Mouse (Mus musculus) thymus, postnatal 10 days (tissue): ENCODE data around the gene Ccdc117.
"Not testable (repeated sequence)": the region's sequence is repeated elsewhere in the genome, so short reads cannot be mapped to it uniquely, and the experiment has no call there.

Experiments
- DNase-seq, 2 experiments: peaks; one replicate each; pipeline ENCODE4 v3.0.0; 2021; ENCODE audit warnings: low spot score in 2 of 2

Ccdc117 gene

DNA sequence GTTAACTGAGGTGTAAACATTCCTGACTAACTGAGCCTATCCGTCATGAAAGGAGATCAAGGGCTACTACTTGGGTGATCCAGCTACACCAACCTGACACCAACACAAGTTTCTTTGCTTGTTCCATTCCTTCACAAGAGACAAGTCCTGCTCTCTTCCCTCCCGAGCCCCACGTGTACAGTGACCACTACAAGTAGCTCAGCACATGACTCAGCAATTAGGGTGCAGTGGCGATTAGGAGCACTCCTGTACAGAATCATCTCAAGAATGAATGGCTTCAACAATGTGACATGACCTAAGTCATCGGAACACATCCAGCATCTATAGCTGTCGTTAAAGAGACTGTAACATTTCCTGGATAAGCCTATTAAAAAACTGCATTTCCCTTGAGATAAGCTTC, 11.3 kb downstream of the Ccdc117 start:
- DNase-seq, result no peak

DNA sequence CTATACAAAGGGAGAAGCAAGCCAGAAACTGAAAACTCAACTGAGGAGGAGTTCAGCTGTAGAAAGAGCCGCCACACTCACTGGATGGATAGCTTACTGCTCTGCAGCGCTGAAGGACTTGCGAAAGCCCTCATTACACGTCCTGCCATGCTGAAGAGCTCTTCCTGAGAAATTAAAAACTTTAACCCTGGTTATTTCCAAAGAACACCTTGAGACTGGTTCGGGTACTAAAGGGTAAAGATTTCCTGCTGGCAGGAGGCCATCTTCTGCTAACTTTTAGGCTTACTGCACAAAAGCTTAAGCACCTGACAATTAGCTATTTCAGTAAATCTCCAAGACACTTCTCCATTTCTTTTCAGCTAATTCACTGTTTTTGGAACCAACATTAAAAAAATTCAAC, 11.8 kb downstream of the Ccdc117 start:
- no peak for DNase-seq

DNA sequence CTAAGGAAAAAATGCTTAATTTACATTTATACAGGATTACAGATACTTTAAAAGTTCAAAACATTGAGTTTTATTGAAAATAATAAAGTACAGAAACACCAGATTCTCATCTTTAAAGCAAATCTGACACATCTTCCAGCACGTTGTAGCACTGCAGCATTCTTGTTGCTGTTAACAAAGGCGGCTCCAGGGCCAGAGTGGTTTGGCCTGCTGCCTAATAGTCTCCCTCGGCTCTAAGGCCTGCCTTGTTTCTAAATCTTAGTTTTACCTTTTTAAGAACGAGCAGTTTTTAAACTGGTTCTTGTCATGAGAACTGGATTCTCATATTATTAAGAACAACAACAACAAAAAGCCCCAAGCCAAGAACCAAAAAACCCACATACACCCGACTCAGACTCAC, 13.1 kb downstream of the Ccdc117 start:
- DNase-seq, result no peak

GRCm38 (mm10) chr11:5527865-5528523, 14.0 kb downstream of the Ccdc117 start:
- no peak for DNase-seq

DNA sequence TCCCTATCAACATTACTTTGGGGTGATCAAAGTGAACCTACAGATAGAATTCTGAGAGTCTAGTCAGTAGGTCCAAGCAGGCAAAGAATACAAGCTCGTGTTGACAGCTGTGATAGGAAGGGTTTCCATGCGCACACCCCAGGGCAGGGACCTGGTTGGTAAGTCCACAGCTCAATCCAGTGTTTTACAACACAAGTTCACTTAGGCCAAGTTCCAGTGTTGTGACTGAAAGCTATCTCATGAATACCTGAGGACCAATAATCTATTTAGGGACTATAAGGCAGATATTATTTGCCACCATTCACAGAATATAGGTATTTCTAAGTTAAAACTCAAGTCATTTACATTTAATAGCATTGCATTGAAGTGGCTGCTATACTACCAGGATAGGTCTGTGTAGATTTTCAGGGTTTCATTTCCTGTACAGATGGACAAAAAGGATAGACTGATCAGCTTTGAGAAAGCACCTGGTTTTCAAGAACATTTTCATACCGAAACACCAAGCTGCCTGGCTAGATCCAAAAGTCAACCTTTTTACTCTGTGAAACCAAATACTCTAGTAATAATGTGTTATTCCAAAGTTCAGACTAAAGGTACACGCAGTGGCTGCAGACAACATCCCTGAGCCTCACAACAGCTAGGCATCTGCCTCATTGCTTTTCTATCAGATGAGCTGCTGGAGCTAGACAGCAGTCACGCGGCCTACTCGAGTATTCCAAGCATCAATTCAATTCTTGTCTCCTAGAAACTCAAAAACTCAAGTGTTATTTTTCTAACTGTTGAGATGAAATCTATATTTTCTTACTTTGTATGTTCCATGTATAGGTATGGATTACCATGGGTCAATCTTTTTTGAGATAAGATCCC, 15.2 kb downstream of the Ccdc117 start:
- DNase-seq, result no peak

GRCm38 (mm10) chr11:5525418-5525817, 16.6 kb downstream of the Ccdc117 start:
- no peak for DNase-seq

GRCm38 (mm10) chr11:5522798-5523415, 19.1 kb downstream of the Ccdc117 start:
- DNase-seq, result no peak

DNA sequence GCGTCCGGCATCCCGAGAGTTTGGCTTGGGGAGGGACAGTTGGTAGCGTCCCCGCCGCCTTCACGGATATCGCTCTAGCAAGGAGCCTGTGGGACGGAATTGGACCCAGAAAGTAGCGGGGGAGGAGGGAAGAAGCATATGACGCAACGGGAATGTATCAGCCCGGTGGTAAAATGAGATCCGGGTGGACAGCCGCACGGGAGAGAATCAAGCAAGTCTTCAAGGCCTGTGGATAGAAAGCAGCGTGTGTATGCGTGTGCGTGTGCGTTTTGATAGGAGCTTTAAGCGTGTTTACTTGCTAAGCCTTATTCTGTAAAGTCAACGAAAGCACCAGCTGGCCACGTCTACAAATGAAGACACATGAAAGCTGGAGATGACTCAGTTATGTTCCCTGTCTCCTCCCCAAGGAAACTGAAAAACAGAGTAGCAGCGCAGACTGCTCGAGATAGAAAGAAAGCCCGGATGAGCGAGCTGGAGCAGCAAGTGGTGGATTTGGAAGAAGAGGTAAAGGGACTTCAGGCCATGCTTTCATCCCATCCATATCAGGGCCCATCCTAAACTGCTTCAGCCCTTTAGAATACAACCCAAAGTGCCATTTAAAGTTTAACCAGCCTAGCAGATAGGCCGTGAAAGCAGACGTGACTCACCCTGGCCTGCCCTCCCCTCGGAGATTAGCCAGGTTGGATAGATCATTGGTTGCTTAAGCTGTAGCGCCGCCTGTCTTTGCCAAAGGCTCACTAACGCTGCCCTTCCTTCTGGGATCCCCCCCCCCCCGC, 20.3 kb downstream of the Ccdc117 start:
- peak; percentile 62 to 64 for DNase-seq

DNA sequence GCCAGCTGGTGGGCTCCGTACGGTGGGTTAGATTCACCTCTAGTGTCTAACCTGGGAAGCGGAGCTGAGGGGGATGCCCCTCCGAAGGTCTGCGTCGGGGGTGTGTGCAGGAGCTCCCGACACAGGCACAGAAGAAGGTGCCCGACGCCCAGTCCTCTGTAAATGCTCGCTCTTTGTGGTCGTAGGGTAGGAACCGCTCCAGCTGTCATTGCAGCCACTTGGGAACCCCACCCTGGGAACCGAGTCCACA, 20.8 kb downstream of the Ccdc117 start:
- DNase-seq, result no peak

DNA sequence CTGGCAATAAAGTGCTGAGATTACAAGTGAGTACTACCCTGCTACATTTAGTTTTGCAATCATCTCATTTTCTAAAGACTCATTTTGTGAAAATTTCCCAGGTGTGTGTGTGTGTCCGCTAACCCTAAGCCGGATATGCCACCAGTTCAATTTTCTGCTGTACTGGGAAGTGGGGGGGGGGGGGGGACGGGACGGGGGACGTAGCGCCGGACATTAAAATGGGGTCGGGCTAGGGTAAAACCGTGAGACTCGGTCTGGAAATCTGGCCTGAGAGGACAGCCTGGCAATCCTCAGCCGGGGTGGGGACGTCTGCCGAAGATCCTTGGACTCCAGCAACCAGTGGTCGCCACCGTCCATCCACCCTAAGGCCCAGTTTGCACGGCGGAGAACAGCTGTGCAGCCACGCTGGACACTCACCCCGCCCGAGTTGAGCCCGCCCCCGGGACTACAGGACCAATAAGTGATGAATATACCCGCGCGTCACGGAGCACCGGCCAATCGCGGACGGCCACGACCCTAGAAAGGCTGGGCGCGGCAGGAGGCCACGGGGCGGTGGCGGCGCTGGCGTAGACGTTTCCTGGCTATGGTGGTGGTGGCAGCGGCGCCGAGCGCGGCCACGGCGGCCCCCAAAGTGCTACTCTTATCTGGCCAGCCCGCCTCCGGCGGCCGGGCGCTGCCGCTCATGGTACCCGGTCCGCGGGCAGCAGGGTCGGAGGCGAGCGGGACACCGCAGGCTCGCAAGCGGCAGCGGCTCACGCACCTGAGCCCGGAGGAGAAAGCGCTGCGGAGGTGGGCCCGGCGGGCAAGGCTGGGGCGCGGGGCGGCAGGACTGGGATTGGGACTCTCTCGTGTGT, 21.3 kb downstream of the Ccdc117 start, which contains the start of gene Xbp1:
Xbp1 (plus strand) TSS at position 248 of the 854 bp plus-strand sequence.
- DNase-seq, result peak; percentile 91 to 93

- no peak for DNase-seq
Measured at GRCm38 (mm10) chr11:5519681-5520080, 22.3 kb downstream of the Ccdc117 start.

GRCm38 (mm10) chr11:5517346-5517745, 24.6 kb downstream of the Ccdc117 start:
- DNase-seq, result no peak

GRCm38 (mm10) chr11:5516617-5517016, 25.4 kb downstream of the Ccdc117 start:
- no peak for DNase-seq

GRCm38 (mm10) chr11:5516151-5516550, 25.8 kb downstream of the Ccdc117 start:
- no peak for DNase-seq

DNA sequence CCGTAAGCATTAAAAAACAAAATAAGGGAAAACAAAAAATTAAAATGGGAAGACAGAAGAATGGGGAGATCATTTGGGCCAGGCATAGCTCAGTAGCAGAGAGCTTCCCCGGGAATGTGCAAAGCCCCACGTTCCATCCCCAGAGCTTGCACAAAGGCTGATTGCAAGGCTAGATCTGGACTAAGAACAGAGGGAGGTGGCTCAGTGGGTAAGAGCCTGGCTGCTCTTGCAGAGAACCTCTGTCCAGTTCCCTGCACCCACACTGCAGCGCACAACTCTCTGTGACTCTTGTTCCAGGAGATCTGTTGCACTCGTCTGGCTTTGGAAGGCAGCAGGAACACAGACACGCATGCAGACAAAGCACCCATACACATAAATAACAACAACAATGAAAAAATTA, 26.3 kb downstream of the Ccdc117 start:
- no peak for DNase-seq

DNA sequence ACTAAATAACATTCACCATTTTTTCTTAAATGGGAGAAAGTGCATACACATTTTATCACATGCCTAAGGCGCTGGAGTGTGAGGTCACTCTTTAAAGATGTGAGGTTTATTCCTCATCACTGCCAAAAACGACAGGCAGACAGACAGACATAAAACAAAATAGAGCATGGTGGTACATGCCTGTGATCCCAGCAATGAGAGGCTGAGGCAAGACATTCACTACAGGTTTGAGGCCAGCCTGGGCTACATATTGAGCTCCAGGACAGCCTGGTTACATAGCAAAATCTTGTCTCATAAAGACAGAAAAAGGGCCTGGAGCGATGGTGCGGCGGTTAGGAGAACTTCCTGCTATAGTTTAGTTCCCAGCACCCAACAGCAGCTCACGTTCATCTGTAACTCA, 26.8 kb downstream of the Ccdc117 start:
- no peak for DNase-seq

DNA sequence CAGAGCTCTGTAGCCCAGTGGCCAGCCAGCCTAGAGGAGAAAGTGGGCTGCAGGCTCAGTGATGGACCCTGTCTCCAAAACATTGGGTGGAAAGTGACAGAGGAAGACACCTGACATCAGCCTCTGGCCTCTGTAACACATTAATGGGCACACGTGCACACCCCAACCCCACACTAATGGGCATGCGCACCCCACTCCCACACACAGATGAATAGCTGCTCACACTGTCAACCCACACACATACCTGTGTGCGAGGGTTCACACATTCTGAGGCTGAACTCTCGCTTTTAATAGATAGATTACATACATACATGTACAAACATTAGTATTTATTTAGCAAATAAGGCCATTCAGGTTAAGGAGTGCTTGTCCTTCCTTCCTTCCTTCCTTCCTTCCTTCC, 27.9 kb downstream of the Ccdc117 start:
- no peak for DNase-seq

DNA sequence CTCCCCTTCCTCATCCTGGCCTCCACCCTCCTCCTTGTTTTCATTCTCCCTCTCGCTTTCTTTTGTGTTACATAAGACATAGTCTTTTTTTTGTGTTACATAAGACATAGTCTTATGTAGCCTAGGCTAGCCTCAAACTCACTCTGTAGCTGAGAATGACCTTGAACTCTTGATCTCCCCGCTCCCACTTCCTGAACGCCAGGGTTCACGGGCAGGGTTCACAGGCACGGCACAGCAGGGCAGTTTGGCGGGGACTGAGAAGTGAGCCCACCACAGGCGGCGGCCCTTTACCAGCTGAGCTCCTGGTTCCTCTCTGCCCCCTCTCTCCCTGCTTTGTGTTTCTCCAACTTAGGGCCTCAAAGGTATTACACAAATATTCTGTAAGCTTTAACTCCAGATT, 29.0 kb downstream of the Ccdc117 start:
- DNase-seq, result no peak

- DNase-seq, result no peak
Measured at GRCm38 (mm10) chr11:5512099-5512725, 29.8 kb downstream of the Ccdc117 start.

- DNase-seq, result not testable (repeated sequence)
Measured at GRCm38 (mm10) chr11:5510686-5511085, 31.3 kb downstream of the Ccdc117 start.

DNA sequence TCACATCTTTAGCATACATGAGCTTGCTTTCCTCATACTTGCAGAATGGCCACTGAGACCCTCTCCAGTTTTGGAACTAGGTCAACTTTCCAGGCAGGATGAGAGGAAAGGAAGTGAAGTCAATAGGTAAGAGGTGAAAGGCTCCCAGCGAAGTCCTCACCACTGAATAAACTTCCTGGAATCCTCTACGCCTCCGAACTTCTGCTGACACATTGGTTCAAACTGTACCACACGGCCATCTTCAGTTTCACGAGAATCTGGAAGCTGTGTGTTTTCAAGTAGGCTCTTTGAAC, 31.9 kb downstream of the Ccdc117 start:
- no peak for DNase-seq
